Mouse (Mus musculus) CD4-positive naive resting alpha-beta T cell, adult 57 days (primary cell): ENCODE results near the gene Atp2a1. TPM values are rescaled to one million over a fixed set of nuclear protein-coding genes. Genes with fewer than 3 reads are reported as not detected.

ENCODE experiments used
- total RNA-seq: library from RNA; stranded (reverse); gene quantifications from one replicate; pipeline ENCODE4 v1.2.4, GENCODE M21; 2023

Gene Atp2a1
- total RNA-seq: 0.86 TPM

GRCm38 (mm10) chr7:126463004-126463403 is at the start of gene Atp2a1:
Gene Atp2a1 (minus strand): TSS chr7:126463108.

GRCm38 (mm10) chr7:126503273-126503878 is 40.5 kb upstream of the Atp2a1 start, which contains the start of gene Atxn2l:
Gene Atxn2l (minus strand): TSS chr7:126503437.

DNA sequence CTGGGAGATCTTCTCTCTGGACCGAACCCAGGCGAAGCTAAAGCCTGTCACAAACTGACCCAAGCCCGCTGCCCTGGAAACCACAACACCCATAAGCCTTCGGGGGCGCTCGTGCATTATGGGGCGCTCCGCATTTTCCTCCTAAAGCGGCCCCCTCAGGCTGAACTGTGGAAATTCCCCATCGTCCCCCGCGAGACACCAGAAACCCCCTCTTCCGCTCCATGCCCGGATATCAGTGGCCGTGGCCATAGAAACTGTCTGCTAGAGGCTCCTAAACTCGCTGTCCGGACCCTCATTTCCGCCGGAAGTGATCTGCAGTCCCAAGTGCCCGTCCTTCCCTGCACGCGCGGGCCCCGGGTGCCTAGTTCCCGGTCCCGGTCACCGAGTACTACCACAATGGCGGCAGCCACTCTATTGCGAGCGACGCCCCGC is 24.2 kb upstream of the Atp2a1 start, which contains the start of gene Tufm:
TSS of gene Tufm (plus strand) at position 310 of the 432 bp plus-strand sequence.

DNA sequence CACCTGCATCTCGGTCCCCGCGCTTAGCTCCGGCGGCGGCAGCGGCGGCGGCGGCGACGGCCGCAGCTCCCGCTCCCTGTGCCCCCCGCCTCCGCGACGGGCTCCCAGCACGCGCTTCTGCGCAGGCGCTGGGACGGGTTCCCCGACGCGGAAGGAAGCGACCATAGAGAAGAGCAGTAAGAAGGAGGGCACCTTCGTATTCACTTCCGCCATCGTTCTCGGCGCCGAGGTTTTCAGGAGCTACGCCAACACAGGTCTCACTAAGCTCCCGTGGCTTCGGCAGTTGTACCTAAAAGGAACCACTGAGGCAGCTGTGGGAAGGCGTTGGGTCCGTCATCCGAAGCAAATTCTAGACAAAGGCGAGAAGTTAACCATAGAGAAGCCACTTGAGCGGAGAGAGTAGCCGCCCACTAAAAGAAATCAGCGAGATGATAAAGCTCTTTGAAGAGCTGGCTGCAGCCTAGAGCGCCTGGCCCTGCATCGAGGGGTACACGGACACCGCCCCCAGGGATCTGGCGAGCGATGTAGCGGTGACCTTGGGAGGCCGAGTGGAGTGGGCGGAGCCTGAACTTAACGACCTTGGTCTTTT is 12.2 kb upstream of the Atp2a1 start, which contains the start of gene Sh2b1:
TSS of gene Sh2b1 (minus strand) at position 432 of the 589 bp plus-strand sequence.

GRCm38 (mm10) chr7:126428631-126429502 is 34.0 kb downstream of the Atp2a1 start, which contains the start of gene Rabep2:
Gene Rabep2 (plus strand): TSS chr7:126428759.

GRCm38 (mm10) chr7:126414725-126415124 is 48.2 kb downstream of the Atp2a1 start, which contains the start of gene Cd19:
Gene Cd19 (minus strand): TSS chr7:126414889.

GRCm38 (mm10) chr7:126396298-126397119 is 66.4 kb downstream of the Atp2a1 start, which contains the start of gene Nfatc2ip:
Gene Nfatc2ip (minus strand): TSS chr7:126396737.

Other genes starting within 250 kb of the Atp2a1 start
- gene Sbk1, start 190.5 kb downstream of the Atp2a1 start, total RNA-seq: 50.2 TPM
- gene Lat, start 93.5 kb downstream of the Atp2a1 start, total RNA-seq: 698 TPM
- 85.7 TPM for gene Spns1, start 85.7 kb downstream of the Atp2a1 start, total RNA-seq
- 22.7 TPM for gene Nfatc2ip, start 66.4 kb downstream of the Atp2a1 start, total RNA-seq
- gene Cd19, start 48.2 kb downstream of the Atp2a1 start, total RNA-seq: 42.7 TPM
- 35.2 TPM for gene Rabep2, start 34.3 kb downstream of the Atp2a1 start, total RNA-seq
- 95.6 TPM for gene Sh2b1, start 12.3 kb upstream of the Atp2a1 start, total RNA-seq
- gene Tufm, start 24.3 kb upstream of the Atp2a1 start, total RNA-seq: 49.0 TPM
- gene Atxn2l, start 40.3 kb upstream of the Atp2a1 start, total RNA-seq: 222 TPM
- gene Eif3c, start 103.3 kb upstream of the Atp2a1 start, total RNA-seq: 131 TPM
- gene Apobr, start 121.8 kb upstream of the Atp2a1 start, total RNA-seq: 6.9 TPM
- gene Cln3, start 122.7 kb upstream of the Atp2a1 start, total RNA-seq: 108 TPM
- gene Il27, start 131.8 kb upstream of the Atp2a1 start, total RNA-seq: not detected
- 1.3 TPM for gene Nupr1, start 167.8 kb upstream of the Atp2a1 start, total RNA-seq
- gene Sgf29, start 186.2 kb upstream of the Atp2a1 start, total RNA-seq: 70.0 TPM
- gene Sult1a1, start 213.3 kb upstream of the Atp2a1 start, total RNA-seq: 0.44 TPM
- 186 TPM for gene Bola2, start 232.3 kb upstream of the Atp2a1 start, total RNA-seq
- gene Slx1b, start 232.7 kb upstream of the Atp2a1 start, total RNA-seq: 10.8 TPM
- 1,350 TPM for gene Coro1a, start 244.7 kb upstream of the Atp2a1 start, total RNA-seq